Mouse (Mus musculus): ENCODE measurements at regions not wholly inside any gene's neighbourhood (a gene's known extent, or its start where the extent isn't known, plus 50 kb on each side); places are given as distances from the start of the nearest gene placed in this dataset.

DNA sequence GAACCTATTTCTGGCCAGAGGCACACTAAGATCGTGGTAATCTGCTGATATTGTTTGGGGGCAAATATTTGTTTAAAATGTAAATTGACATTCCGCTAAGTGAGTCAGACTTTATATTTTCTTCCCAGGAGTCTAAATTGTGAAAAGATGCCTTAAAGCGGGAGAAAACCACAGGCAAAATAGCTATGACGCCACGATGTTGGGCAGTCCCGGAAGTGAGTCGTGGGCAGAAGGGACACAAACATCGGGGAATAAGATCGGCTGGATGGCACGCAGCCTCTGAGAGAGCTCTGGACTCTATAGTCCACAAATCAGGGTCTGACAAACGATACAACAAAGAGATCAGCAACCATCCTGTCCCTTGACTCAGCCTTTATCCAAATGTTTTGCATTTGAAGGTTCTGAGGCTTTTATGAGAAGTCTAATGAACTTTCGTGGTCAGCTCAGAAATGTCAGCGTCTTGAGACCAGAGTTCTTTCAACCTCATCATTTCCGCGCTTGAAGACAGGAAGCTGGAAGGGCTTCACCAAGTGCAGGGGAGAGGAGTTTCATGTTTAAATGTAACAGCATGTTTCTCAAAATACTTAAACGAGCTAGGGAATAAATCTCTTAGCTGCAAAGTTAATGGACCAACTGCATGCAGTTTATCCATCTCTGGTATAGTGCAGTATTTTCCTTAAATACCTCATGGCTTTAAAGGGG, 472.2 kb upstream of the Intu start:
- no peak for DNase-seq (ENCODE audit: low read depth, low spot score)

DNA sequence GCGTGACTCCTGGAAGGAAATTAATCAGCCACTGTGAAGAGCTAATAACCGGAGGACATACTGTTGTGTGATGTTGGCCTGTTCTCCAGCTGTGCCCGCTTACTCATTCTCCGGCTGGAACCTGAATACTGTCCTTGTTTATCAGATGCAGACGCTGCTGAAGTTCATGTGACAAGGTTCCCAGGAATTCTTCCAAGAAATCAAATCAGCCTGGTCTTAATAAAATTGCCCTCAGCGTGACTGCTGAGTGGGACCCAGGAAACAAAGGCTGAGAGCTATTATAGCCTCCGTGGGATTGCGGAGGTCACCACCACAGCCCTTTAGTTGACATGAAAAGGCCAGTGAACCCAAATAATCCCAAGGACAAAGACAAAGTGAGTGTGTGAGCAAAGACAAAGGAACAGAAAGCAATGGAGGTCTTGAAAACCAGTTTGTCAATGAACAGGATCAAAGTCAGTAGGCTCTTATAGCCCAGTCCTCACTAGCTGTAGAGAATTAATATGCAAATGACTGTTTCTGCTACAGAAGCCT, 460.9 kb upstream of the Intu start:
- no peak for DNase-seq (ENCODE audit: low read depth, low spot score)

DNA sequence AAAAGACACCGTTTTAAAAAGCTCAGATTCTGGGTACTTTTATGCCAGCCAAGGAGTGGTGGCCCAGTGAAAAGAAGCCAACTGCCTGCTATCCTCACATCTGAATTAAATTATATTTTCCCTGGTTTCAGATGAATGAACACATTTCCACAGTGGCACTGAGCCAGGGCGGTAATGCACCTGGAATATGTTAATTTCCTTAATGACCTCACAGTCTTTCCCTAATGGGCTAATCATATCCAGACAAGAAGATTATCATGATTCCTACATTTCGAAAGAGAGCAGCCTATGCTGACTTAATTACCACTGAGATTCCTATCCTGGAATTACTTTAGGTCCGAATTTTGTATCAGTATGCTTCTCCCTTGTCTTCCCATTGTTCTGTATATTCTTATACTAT, 454.3 kb upstream of the Intu start:
- no peak for DNase-seq (ENCODE audit: low read depth, low spot score)

GRCm38 (mm10) chr3:40085116-40085515, 446.0 kb upstream of the Intu start:
- no peak for DNase-seq (ENCODE audit: low read depth, low spot score)

GRCm38 (mm10) chr3:40091773-40092343, 439.2 kb upstream of the Intu start:
- DNase-seq (ENCODE audit: low read depth, low spot score) = no peak

- no peak for DNase-seq (ENCODE audit: low read depth, low spot score)
Measured at GRCm38 (mm10) chr3:40092765-40093368, 438.2 kb upstream of the Intu start.

GRCm38 (mm10) chr3:40094040-40094439, 437.0 kb upstream of the Intu start:
- DNase-seq (ENCODE audit: low read depth, low spot score) = no peak

GRCm38 (mm10) chr3:40094701-40095100, 436.4 kb upstream of the Intu start:
- DNase-seq (ENCODE audit: low read depth, low spot score) = peak; percentile 32

GRCm38 (mm10) chr3:40102698-40103097, 428.4 kb upstream of the Intu start:
- DNase-seq (ENCODE audit: low read depth, low spot score) = no peak

GRCm38 (mm10) chr3:40114811-40115210, 416.3 kb upstream of the Intu start:
- DNase-seq (ENCODE audit: low read depth, low spot score) = no peak

DNA sequence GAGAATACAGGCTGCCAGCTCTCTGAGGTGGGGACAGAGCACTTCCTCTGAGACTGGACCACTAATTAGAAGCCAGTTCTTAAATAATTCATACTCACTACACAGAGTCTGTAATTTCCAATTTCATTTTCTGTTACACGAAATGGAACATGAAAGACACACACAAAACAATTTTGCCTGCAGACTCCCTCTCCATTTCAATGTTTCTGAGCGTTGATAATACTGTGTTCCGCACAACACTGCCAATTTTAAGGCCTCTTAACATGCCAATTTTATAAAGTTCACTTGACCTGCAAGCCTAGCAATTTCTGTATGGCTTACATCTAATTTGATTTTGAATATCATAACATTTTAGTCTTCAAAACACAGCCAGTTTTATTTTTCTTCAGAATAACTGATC, 412.5 kb upstream of the Intu start:
- DNase-seq (ENCODE audit: low read depth, low spot score) = no peak

DNA sequence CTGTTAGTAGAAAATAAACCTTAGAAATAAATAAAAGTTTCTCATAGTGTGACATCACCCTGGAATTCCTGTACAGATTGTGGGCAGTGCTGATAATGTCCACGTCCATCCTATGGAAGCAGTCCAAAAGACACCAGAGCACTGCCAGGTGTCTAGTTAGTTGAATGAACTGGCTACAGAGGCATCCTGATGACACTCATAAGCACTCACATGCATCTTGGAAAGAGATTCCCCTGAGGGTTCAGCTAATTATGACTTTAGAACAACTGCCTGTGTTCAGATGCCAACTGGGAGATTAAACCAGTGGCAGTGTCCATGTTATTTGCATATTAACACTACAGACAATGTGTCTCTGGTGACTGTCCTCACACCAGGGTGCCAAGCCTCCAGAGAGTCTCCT, 411.6 kb upstream of the Intu start:
- DNase-seq (ENCODE audit: low read depth, low spot score) = no peak

GRCm38 (mm10) chr3:40120298-40120875, 410.7 kb upstream of the Intu start:
- DNase-seq (ENCODE audit: low read depth, low spot score) = peak; percentile 7

- DNase-seq (ENCODE audit: low read depth, low spot score) = no peak
Measured at GRCm38 (mm10) chr3:40123558-40124236, 407.4 kb upstream of the Intu start.

- DNase-seq (ENCODE audit: low read depth, low spot score) = no peak
Measured at GRCm38 (mm10) chr3:40126903-40127302, 404.2 kb upstream of the Intu start.

DNA sequence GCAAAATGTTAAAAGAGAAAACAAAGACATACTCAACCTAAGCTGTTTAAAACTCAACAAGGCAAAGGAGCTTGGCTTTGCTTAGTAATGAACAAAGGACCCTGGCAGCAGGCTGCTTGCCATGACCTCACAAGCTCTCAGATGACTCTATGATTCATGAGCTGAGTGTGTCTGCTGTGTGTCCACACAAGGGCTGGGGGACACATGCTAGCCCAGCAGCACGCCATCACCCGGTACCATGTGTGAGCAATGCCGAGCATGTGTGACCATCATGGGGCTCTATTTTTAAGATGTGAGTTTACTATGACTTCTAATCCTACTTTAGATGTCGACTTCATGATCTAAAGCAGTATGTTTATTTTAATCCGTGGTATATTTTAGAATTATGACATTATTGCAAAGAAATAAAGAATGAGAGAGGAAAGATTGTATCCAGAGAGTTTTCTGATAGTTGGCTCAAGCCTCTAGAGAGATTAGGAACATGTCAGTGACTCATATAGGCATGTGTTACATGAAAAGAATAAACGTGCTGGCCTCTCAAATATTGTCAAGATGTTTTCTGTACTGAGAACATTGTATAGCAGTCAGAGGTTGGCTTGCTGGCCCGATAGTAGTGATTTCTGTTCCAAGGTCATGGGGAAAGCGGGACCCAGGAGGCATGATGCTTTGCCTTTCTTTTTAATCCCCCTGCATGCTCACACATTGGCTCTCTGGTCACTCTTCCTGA, 400.1 kb upstream of the Intu start:
- DNase-seq (ENCODE audit: low read depth, low spot score) = no peak

- no peak for DNase-seq (ENCODE audit: low read depth, low spot score)
Measured at GRCm38 (mm10) chr3:40138671-40139070, 392.4 kb upstream of the Intu start.

- no peak for DNase-seq (ENCODE audit: low read depth, low spot score)
Measured at GRCm38 (mm10) chr3:40142229-40142628, 388.9 kb upstream of the Intu start.

- no peak for DNase-seq (ENCODE audit: low read depth, low spot score)
Measured at GRCm38 (mm10) chr3:40158631-40159030, 372.5 kb upstream of the Intu start.

DNA sequence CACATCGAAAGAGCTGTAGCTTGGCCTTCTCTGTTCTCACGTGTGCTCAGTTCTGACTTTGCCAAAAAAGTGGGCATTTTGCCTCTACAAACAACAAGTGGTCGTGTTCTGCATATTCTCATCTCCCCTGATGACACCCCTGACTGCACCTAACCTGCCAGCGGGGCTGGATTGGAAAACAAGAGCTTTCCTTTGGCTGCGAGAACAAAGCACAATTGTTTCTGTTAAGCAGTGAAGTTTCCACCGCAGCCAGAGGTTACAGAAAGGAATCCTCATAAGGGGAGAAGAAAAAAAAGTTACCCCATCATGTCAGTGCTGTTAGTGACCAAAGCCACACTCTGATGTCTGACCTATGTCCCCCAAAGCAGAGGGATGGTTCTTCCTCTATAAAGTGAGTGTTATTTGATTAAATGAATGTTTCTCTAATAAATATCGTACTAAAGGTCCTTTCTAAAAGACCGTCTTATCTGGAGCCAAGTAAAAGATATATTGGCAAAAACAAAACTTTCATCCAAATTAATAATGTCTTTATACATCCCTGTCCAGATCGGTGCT, 371.4 kb upstream of the Intu start:
- DNase-seq (ENCODE audit: low read depth, low spot score) = no peak

DNA sequence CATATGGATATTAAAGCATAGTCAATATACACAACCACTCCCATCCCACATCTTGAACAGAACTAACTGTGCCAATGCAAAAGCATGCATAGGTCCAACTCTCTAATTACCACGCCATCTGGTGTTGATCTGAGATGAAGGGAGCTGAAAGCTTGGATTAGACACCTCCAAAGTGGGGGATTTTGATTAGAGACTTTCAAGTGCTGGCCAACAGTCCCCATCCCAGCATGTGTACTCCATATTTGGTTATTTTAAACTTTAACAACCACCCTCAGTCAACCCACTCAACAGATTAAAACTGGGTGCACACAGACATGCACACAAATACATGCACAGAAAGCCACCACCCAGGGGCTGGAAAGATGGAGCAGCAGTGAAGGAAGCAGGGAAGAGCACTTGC, 366.9 kb upstream of the Intu start:
- no peak for DNase-seq (ENCODE audit: low read depth, low spot score)
